In genomic region chr19:11912037-11912532, GRCm38 (mm10) we compare ENCODE assay signal across 8 mouse cellular contexts. TPM values are rescaled to one million over a fixed set of nuclear protein-coding genes. Genes with fewer than 3 reads are reported as not detected.
DNase-seq lines count a peak whose midpoint lies in the region; ATAC-seq lines count a peak whose summit lies in the region.

Gene Patl1 (plus strand): TSS chr19:11912399.

- peak within 1 kb of the TSS; percentile 74 for H3K4me2 ChIP-seq in kidney, embryonic 15.5 days

- peak; percentile 99 for ATAC-seq in erythroblast, adult 5-6 weeks (replicated peaks; ENCODE audit: low FRiP score, poor library complexity, severe bottlenecking)
- ATAC-seq in kidney, embryonic 15.5 days (replicated peaks; ENCODE audit: low FRiP score), result peak; percentile 97
- peak; percentile 95 for ATAC-seq in monocyte, adult 5-6 weeks (replicated peaks; ENCODE audit: insufficient number of reproducible peaks, low FRiP score, low TSS enrichment, poor library complexity, severe bottlenecking)

- H3K27ac ChIP-seq in heart, embryonic 10.5 days, result peak within 1 kb of the TSS; percentile 96
- H3K27ac ChIP-seq in kidney, embryonic 15.5 days, result peak within 1 kb of the TSS; percentile 93

- peaks cover 12% of the 10 kb centered on the region; the same call in 1 of the 2 replicates for H3K4me1 ChIP-seq in heart, embryonic 10.5 days
- peaks cover 15% of the 10 kb centered on the region for H3K4me1 ChIP-seq in kidney, embryonic 15.5 days

- peak within 1 kb of the TSS; percentile 88 for H3K9ac ChIP-seq in kidney, embryonic 15.5 days

- no peaks in the 10 kb centered on the region for H3K27me3 ChIP-seq in heart, embryonic 10.5 days (ENCODE audit: insufficient read depth, poor library complexity, severe bottlenecking)
- H3K27me3 ChIP-seq in kidney, embryonic 15.5 days, result no peaks in the 10 kb centered on the region

- no peaks in the 10 kb centered on the region for H3K9me3 ChIP-seq in heart, embryonic 10.5 days
- no peaks in the 10 kb centered on the region for H3K9me3 ChIP-seq in kidney, embryonic 15.5 days (replicated peaks)

- peaks cover 15% of the 10 kb centered on the region for H3K36me3 ChIP-seq in heart, embryonic 10.5 days
- peaks cover 25% of the 10 kb centered on the region for H3K36me3 ChIP-seq in kidney, embryonic 15.5 days

- under 1% methylated on average over 44 of the region's 53 CpGs for WGBS in heart, embryonic 10.5 days
- under 1% methylated on average over 53 of the region's 53 CpGs for WGBS in kidney, embryonic 15.5 days

- DNase-seq in B cell, adult 2 months, result peak; percentile 96
- peak; percentile 99 for DNase-seq in brain, adult 2 months (ENCODE audit: low read depth, low spot score)
- peak; percentile 99 for DNase-seq in heart, embryonic 10.5 days (ENCODE audit: low spot score)
- peak; percentile 99 for DNase-seq in liver
- peak; percentile 97 to 99 for DNase-seq in spleen, postnatal 4 days (ENCODE audit: low spot score in 2 of 2)

- peak within 1 kb of the TSS; percentile 83 for H3K4me3 ChIP-seq in heart, embryonic 10.5 days
- peak within 1 kb of the TSS; percentile 96 for H3K4me3 ChIP-seq in kidney, embryonic 15.5 days (replicated peaks)

RNA-seq across cellular contexts. Expression of gene Patl1, which starts in this region (rescaled TPM):
- 8.5 and 8.8 TPM in 2 replicates for total RNA-seq in erythroblast, adult 5-6 weeks (2015; ENCODE audit: low replicate concordance)
- total RNA-seq in erythroblast, adult 5-6 weeks (2017; ENCODE audit: low replicate concordance), result 2.4 and 3.9 TPM in 2 replicates
- 19.8 and 20.6 TPM in 2 replicates for polyA plus RNA-seq in heart, embryonic 10.5 days (2016; fragmentation: Nextera tagmentation; extraction: Ambion mirVana)
- 19.3 and 20.1 TPM in 2 replicates for polyA plus RNA-seq in kidney, embryonic 15.5 days (2015; fragmentation: Nextera tagmentation; extraction: Ambion mirVana)
- 15.1 to 24.9 TPM (median 16.0 TPM) in 3 replicates for total RNA-seq in monocyte, adult 5-6 weeks (2017)

Comparison
In these comparisons a context has a peak if more than half of its experiments do, and no peak if none do; other contexts are left out.
1. Peak in every context shown above with its lines: DNase-seq, ATAC-seq, H3K4me3 ChIP-seq and H3K27ac ChIP-seq.